Mouse (Mus musculus) lung, embryonic 16.5 days (tissue): ENCODE data around the gene Capn7. TPM values are rescaled to one million over a fixed set of nuclear protein-coding genes. Genes with fewer than 3 reads are reported as not detected.

Experiments used
- ATAC-seq: fragments of 200-750 bp; cut with Nextera tagmentation; 2 replicates; pipeline ENCODE4 v1.8.0; 2017; ENCODE audit warnings: low read depth, mild to moderate bottlenecking, moderate library complexity
- H3K27ac ChIP-seq: fragments of 300-500 bp; sonication (generic); 2 replicates; pipeline ENCODE4 v1.5.1; 2014; ENCODE audit warnings: mild to moderate bottlenecking, control low read depth, low read length
- H3K27me3 ChIP-seq: fragments of 300-500 bp; sonication (generic); 2 replicates; pipeline ENCODE4 v1.6.1; 2014; ENCODE audit warnings: low read depth, low read length, mixed read lengths; ENCODE audit not compliant: control insufficient read depth, insufficient read depth
- H3K36me3 ChIP-seq: fragments of 300-500 bp; sonication (generic); 2 replicates; pipeline ENCODE4 v1.6.1; 2014; ENCODE audit warnings: low read length; ENCODE audit not compliant: control insufficient read depth, insufficient read depth
- H3K4me1 ChIP-seq: fragments of 300-500 bp; sonication (generic); replicated peaks from 2 replicates; pipeline ENCODE4 v1.6.1; 2014; ENCODE audit warnings: low read length, mixed read lengths; ENCODE audit not compliant: control insufficient read depth, insufficient read depth
- H3K4me2 ChIP-seq: fragments of 300-500 bp; sonication (generic); 2 replicates; pipeline ENCODE4 v1.6.1; 2014; ENCODE audit warnings: low read depth, low read length, control low read depth
- H3K4me3 ChIP-seq: fragments of 300-500 bp; sonication (generic); 2 replicates; pipeline ENCODE4 v1.5.1; 2014; ENCODE audit warnings: mild to moderate bottlenecking, low read length, control low read depth
- H3K9ac ChIP-seq: fragments of 300-500 bp; sonication (generic); 2 replicates; pipeline ENCODE4 v1.6.1; 2014; ENCODE audit warnings: low read length, control low read depth
- H3K9me3 ChIP-seq: fragments of 300-500 bp; sonication (generic); 2 replicates; pipeline ENCODE4 v1.6.1; 2016; ENCODE audit warnings: low read length; ENCODE audit not compliant: control insufficient read depth
- WGBS: fragments of 180-500 bp; shearing (Covaris S2); extraction: QIAGEN DNeasy Blood & Tissue Kit; methylation state at CpG from one replicate; pipeline ENCODE4 v1.1.7; 2014; 5-methylcytosine and 5-hydroxymethylcytosine counted together
- polyA plus RNA-seq: library from polyadenylated mRNA; unstranded; fragments of >200 nt; fragmentation: Nextera tagmentation; extraction: Ambion mirVana; gene quantifications from 2 replicates; pipeline ENCODE4 v1.2.1, GENCODE M21; 2015

The Capn7 gene
- polyA plus RNA-seq, 1 experiment from 2014 or later = 34.9 TPM

DNA sequence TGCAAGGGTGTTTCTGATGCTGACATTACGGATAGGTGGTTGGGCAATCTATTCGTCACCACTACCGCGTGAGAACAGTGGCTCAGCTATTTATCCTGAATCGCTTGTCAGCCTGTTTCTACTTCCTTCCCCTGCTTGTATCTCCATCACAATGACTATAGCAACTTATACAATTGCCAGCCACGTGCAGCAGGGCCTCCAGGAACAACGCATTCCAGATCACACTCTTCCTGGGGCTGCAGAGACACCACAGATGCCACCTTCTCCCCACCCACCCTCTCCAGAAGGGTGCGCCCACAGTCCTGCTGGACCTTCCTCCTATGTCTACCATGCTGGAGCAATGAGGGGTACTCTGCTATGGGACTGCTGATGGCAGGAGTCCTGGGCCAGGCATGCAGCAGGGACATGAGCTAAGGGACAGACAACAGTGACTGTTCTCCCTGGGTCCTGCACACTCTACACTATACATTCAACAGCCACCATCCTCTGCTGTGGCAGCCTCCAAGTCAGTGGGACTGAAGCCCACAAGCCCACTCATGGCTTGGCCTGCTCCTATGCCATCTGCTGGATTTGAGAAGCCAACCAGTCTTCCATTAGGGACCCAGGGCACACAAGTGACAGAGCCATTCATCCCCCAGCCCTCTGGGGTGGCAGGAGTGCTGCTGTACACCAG lies 56.6 kb downstream of the Capn7 start:
- peaks cover 21% of the 10 kb centered on the region for H3K4me1 ChIP-seq
- no peaks in the 10 kb centered on the region for H3K27me3 ChIP-seq
- H3K9me3 ChIP-seq = peaks cover 2% of the 10 kb centered on the region; the same call in 1 of the 2 replicates
- no peak for ATAC-seq
- no peak overlapping the region for H3K9ac ChIP-seq
- H3K4me3 ChIP-seq = no peak overlapping the region
- H3K27ac ChIP-seq = 0 out of 2 replicates have a peak overlapping the region, but pooled peaks have one; percentile 23
- H3K4me2 ChIP-seq = no peak overlapping the region
- 64% methylated on average over 8 of the region's 8 CpGs for WGBS
- H3K36me3 ChIP-seq = no peaks in the 10 kb centered on the region

DNA sequence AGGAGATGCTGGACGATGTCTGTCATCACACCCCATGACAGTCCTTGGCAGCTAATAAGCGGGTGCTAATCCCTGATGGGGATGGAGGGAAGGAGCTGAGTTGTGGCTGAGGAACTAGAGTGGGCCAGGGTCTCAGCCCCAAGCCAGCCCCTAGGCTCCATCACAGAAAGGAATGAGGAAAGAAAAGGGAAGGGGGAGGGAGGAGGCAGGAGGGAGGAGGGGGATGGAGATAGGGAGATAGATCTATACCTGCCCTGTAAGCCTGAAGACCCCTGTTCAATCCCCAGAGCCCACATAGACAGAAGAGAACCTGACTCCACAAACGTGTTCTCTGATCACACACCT lies 57.1 kb downstream of the Capn7 start:
- no peak for ATAC-seq
- H3K4me2 ChIP-seq = no peak overlapping the region
- peaks cover 16% of the 10 kb centered on the region for H3K4me1 ChIP-seq
- no peaks in the 10 kb centered on the region for H3K27me3 ChIP-seq
- H3K27ac ChIP-seq = peak overlapping the region; percentile 87
- no peak overlapping the region for H3K4me3 ChIP-seq
- 59% methylated on average over 3 of the region's 3 CpGs for WGBS
- H3K9ac ChIP-seq = no peak overlapping the region
- H3K9me3 ChIP-seq = peaks cover 2% of the 10 kb centered on the region; the same call in 1 of the 2 replicates
- no peaks in the 10 kb centered on the region for H3K36me3 ChIP-seq

DNA sequence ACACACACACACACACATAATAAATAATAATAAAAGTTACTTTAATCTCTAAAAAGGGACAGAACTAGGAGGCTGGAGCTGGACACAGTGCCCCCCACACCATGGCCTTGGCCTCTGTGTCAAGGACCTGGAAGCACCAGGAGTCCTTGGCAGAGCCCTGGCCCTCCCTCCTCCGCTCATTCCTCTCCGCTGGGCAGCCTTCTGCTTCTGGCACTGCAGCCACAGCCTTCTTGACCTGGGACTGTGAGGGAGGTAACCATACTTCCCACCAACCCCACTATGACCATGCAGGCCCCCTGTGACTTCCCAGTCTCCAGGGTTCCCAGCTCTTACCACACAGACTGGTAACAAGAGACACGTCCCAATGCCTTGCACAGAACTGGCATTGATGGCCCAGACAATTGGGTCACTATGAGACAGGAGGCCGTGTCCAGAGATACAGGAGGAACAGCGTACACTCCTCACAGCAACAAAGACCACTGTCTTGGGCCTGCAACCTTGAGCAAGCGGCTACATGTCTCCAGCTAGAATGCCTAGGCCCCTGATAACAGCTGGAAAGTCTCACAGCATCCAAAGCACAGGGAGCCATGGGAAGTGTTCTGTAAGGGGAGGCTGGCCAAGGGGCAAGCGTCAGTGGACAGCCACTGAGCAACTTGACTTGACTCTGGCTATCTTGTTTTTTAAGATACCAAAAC lies 57.6 kb downstream of the Capn7 start:
- WGBS = 57% methylated on average over 7 of the region's 7 CpGs
- no peak overlapping the region for H3K9ac ChIP-seq
- H3K9me3 ChIP-seq = peaks cover 2% of the 10 kb centered on the region; the same call in 1 of the 2 replicates
- H3K4me1 ChIP-seq = peaks cover 13% of the 10 kb centered on the region
- H3K27me3 ChIP-seq = no peaks in the 10 kb centered on the region
- peak overlapping the region; percentile 87 for H3K27ac ChIP-seq
- H3K4me2 ChIP-seq = no peak overlapping the region
- peak; percentile 88 for ATAC-seq
- no peaks in the 10 kb centered on the region for H3K36me3 ChIP-seq
- H3K4me3 ChIP-seq = no peak overlapping the region

DNA sequence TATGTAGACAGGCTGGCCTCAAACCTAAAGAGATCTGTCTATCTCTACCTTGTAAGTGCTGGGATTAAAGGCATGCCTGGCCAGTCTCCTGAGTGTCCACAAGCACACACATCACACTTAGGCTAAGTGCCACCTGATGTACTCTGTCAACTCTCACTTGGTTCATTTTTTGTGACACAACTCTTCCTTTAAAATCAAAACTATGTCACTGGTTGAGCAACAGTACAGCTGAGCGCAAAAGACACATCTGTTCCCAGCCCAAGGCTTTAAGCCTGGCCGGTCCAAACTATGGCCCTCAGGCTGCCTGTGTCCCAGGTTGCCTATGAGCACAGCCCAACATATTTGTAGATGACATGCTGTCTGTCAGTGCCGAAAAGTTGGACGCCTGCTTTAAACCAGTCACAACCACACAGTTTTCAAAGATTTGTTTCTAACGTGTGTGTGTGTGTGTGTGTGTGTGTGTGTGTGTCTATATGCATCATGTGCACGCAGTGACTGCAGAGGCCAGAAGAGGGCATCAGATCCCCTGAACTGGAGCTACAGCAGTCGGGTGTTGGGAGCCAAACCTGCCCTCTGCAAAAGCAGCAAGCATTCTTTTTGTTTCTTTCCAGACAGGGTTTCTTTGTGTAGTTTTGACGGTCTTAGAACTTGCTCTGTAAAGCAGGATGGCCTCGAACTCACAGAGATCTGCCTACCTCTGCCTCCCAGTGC lies 58.5 kb downstream of the Capn7 start:
- WGBS = 78% methylated on average over 9 of the region's 9 CpGs
- peak; percentile 78 for ATAC-seq
- Histone ChIP-seq H3K36me3 (no peaks in the 10 kb centered on the region), H3K9ac (no peak overlapping the region), H3K4me1 (peaks cover 13% of the 10 kb centered on the region), H3K4me2 (no peak overlapping the region), H3K4me3 (no peak overlapping the region), H3K9me3 (peaks cover 2% of the 10 kb centered on the region; the same call in 1 of the 2 replicates), H3K27ac (peak overlapping the region; percentile 87), H3K27me3 (no peaks in the 10 kb centered on the region)

GRCm38 (mm10) chr14:31395629-31396199 lies 59.3 kb downstream of the Capn7 start:
- Histone ChIP-seq H3K9ac (no peak overlapping the region), H3K9me3 (peaks cover 2% of the 10 kb centered on the region; the same call in 1 of the 2 replicates), H3K27ac (peak overlapping the region; percentile 87), H3K27me3 (0 out of 2 replicates have a peak, but pooled peaks cover 2% of the 10 kb centered on the region), H3K4me2 (no peak overlapping the region), H3K4me3 (no peak overlapping the region), H3K4me1 (peaks cover 13% of the 10 kb centered on the region), H3K36me3 (no peaks in the 10 kb centered on the region)
- no peak for ATAC-seq
- 89% methylated on average over 7 of the region's 7 CpGs for WGBS

DNA sequence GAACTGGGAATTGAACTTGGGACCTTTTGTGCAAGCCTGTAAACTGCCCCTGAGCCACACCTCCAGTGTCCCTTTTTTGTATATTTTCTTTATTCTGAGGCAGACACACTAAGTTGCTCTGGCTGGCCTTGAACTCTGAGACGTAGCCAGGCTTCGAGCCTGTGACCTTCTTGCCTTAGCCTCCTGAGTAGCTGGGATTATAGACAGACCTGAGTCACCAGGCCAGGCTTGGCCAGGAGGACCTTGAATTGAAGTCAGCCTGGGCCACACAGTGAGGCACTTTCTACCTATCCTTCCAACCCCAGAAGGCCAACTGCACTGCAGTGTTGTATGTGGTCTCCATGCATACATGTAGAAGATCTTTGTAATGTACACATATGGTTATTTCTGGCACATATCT lies 60.0 kb downstream of the Capn7 start:
- Histone ChIP-seq H3K4me3 (no peak overlapping the region), H3K27me3 (0 out of 2 replicates have a peak, but pooled peaks cover 2% of the 10 kb centered on the region), H3K9me3 (peaks cover 2% of the 10 kb centered on the region; the same call in 1 of the 2 replicates), H3K36me3 (no peaks in the 10 kb centered on the region), H3K4me2 (no peak overlapping the region), H3K4me1 (peaks cover 13% of the 10 kb centered on the region), H3K27ac (no peak overlapping the region), H3K9ac (no peak overlapping the region)
- no peak for ATAC-seq
- 85% methylated on average over 2 of the region's 2 CpGs for WGBS

DNA sequence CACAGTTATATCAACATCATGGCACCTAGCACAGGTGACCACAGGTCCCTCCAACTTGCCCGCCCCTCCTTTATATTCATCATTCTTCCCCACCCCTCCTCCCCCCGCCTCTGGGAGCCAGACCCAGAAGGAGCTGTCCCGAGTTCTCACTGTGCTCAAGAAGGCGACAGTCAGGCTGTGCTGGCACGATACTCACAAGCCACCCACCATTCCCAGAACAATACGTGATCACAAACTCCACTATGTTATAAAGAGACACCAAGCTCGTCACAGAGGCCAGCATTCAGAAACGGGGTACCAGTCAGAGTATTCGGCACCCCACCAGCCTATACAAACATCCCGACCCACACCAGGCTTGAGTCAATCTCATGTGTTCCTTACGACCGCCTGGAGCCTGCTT lies 60.9 kb downstream of the Capn7 start:
- peaks cover 13% of the 10 kb centered on the region for H3K4me1 ChIP-seq
- no peak overlapping the region for H3K4me2 ChIP-seq
- no peak overlapping the region for H3K9ac ChIP-seq
- no peaks in the 10 kb centered on the region for H3K36me3 ChIP-seq
- ATAC-seq = no peak
- no peak overlapping the region for H3K4me3 ChIP-seq
- peaks cover 2% of the 10 kb centered on the region; the same call in 1 of the 2 replicates for H3K9me3 ChIP-seq
- WGBS = 69% methylated on average over 12 of the region's 12 CpGs
- H3K27me3 ChIP-seq = peaks cover 5% of the 10 kb centered on the region; the same call in 1 of the 2 replicates
- no peak overlapping the region for H3K27ac ChIP-seq

- Histone ChIP-seq H3K27me3 (peaks cover 5% of the 10 kb centered on the region; the same call in 1 of the 2 replicates), H3K4me3 (no peak overlapping the region), H3K27ac (no peak overlapping the region), H3K9me3 (peaks cover 2% of the 10 kb centered on the region; the same call in 1 of the 2 replicates), H3K9ac (no peak overlapping the region), H3K36me3 (no peaks in the 10 kb centered on the region), H3K4me2 (no peak overlapping the region), H3K4me1 (peaks cover 10% of the 10 kb centered on the region)
- no peak for ATAC-seq
- 71% methylated on average over 9 of the region's 9 CpGs for WGBS
Measured at GRCm38 (mm10) chr14:31397791-31398595, 61.6 kb downstream of the Capn7 start.
